Comparison of ENCODE assay signal across 13 mouse cellular contexts in the genomic region with DNA sequence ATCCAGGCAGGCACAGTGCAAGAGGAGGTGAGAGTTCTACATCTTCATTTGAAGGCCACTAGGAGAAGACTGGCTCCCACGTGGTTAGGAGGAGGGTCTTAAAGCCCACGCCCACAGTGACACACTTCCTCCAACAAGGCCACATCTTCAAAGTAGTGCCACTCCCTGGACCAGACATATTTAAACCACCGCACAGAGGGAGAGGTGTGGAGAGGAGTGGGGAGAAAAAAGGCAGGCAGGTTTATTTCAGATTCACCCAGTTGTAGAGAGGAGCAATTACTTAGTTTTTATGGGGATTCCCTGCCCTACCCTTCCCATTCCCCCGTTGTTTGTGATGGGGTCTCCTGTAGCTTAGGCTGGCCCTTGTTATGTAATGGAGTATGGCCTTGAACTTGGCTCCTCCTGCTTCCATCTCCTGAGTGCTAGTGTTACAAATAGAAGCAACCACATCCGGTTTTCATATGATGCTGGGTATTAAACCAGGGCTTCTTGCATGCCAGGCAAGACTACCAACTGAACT. TPM values are rescaled to one million over a fixed set of nuclear protein-coding genes. Genes with fewer than 3 reads are reported as not detected.
DNase-seq lines count a peak whose midpoint lies in the region; ATAC-seq and TF ChIP-seq lines count a peak whose summit lies in the region.
"Had no signal": no experiment of that assay in that cellular context is flagged by ENCODE, and none has a peak within 500 bp of the region (broad histone marks: within the 10 kb centered on the region; RNA-seq: fewer than 3 reads in every experiment).

No protein-coding gene starts in this region.

- intact Hi-C loops in heart, adult 2 months (cut with DNase I), result no loop called here

- 76% methylated on average over 5 of the region's 5 CpGs for WGBS in heart, embryonic 16.5 days
- 75% methylated on average over 5 of the region's 5 CpGs for WGBS in heart, adult 2 months

- no peaks in the 10 kb centered on the region for H3K27me3 ChIP-seq in heart, embryonic 16.5 days (ENCODE audit: control insufficient read depth, insufficient read depth, low read length)
- no peaks in the 10 kb centered on the region for H3K27me3 ChIP-seq in heart, adult 2 months (ENCODE audit: control insufficient read depth, insufficient read depth, low read length)

- no peak for DNase-seq in heart, adult 2 months
- peak; percentile 74 for DNase-seq in CD4-positive helper T cell, adult 2 months (ENCODE audit: low read depth, low spot score)
- peak; percentile 88 for DNase-seq in R1 (ENCODE audit: low read depth, low spot score)
- DNase-seq in adrenal gland, adult (ENCODE audit: inconsistent age in 2 of 2, low spot score in 1 of 2), result no peak
- no peak for DNase-seq in frontal cortex, postnatal 10 days (ENCODE audit: low spot score in 2 of 2)
- DNase-seq: adrenal gland, adult 2 months; forebrain, postnatal 0 days; kidney, postnatal 10 days; thymus, postnatal 14 days had no signal

- 0 out of 2 replicates have a peak, but pooled peaks cover under 1% of the 10 kb centered on the region for H3K36me3 ChIP-seq in heart, embryonic 16.5 days (ENCODE audit: control insufficient read depth, insufficient read depth)
- H3K36me3 ChIP-seq in heart, adult 2 months (ENCODE audit: control insufficient read depth, insufficient read depth, low read length), result peaks cover 4% of the 10 kb centered on the region; the same call in 1 of the 2 replicates

- H3K9ac ChIP-seq in heart, embryonic 16.5 days (ENCODE audit: low read length), result no peak overlapping the region
- no peak overlapping the region for H3K9ac ChIP-seq in heart, adult 2 months (ENCODE audit: low read depth, low read length)
- H3K9ac ChIP-seq: forebrain, postnatal 0 days had no signal

- H3K4me1 ChIP-seq in heart, embryonic 16.5 days (ENCODE audit: control insufficient read depth, insufficient read depth, low read length), result peaks cover 40% of the 10 kb centered on the region
- peaks cover 15% of the 10 kb centered on the region for H3K4me1 ChIP-seq in heart, adult 2 months (ENCODE audit: control insufficient read depth, insufficient read depth, low read length)

- no peak for TF ChIP-seq POLR2A in heart, adult 2 months (IDR thresholded peaks at IDR 0.05; ENCODE audit: insufficient read depth, low read depth, low read length)

- H3K9me3 ChIP-seq in heart, embryonic 16.5 days (replicated peaks; ENCODE audit: control insufficient read depth, low read length), result no peaks in the 10 kb centered on the region

- TF ChIP-seq CTCF in heart, adult 2 months (IDR thresholded peaks at IDR 0.05), result no peak

- H3K4me3 ChIP-seq in heart, embryonic 16.5 days (ENCODE audit: low read length), result no peak overlapping the region
- H3K4me3 ChIP-seq in heart, adult 2 months, result no peak overlapping the region

- H3K27ac ChIP-seq in heart, embryonic 16.5 days (ENCODE audit: low read length), result peak overlapping the region; percentile 90
- no peak overlapping the region for H3K27ac ChIP-seq in heart, adult 2 months

- no peak for ATAC-seq in heart, embryonic 16.5 days (replicated peaks; ENCODE audit: extremely low read depth, insufficient read depth, low FRiP score)
- 0 out of 2 replicates have a peak, but pooled peaks have one; percentile 7 for ATAC-seq in megakaryocyte progenitor cell, adult 5-6 weeks (replicated peaks; ENCODE audit: poor library complexity)
- ATAC-seq in megakaryocyte-erythroid progenitor cell, adult 5-6 weeks (replicated peaks; ENCODE audit: low FRiP score, low TSS enrichment, poor library complexity, severe bottlenecking), result no peak
- ATAC-seq: forebrain, postnatal 0 days had no signal

- no peaks in the 10 kb centered on the region for H3K79me2 ChIP-seq in heart, adult 2 months (replicated peaks; ENCODE audit: control insufficient read depth, insufficient read depth, low read length)

- H3K4me2 ChIP-seq in heart, embryonic 16.5 days (ENCODE audit: low read depth, low read length), result no peak overlapping the region

- no peak for TF ChIP-seq EP300 in heart, adult 2 months (IDR thresholded peaks at IDR 0.05; ENCODE audit: insufficient read depth, low read depth, low read length)

RNA-seq across cellular contexts. Expression of a gene that starts 3.1 kb away (rescaled TPM):
- 37.7 and 42.5 TPM in 2 replicates for polyA plus RNA-seq in heart, embryonic 16.5 days (2015; fragmentation: Nextera tagmentation; extraction: Ambion mirVana)
- 10 to 100 TPM in 1 of 2 experiments, 1 to 10 TPM in 1; 9.6 to 11.0 TPM for total RNA-seq in heart, adult 2 months (2021)
- 18.5 and 20.3 TPM in 2 replicates for polyA plus RNA-seq in heart, adult 2 months (2012; rRNA removed)
- 29.9 and 32.3 TPM in 2 replicates for total RNA-seq in megakaryocyte progenitor cell, adult 5-6 weeks (2015)
- 39.1 and 40.7 TPM in 2 replicates for total RNA-seq in megakaryocyte progenitor cell, adult 5-6 weeks (2017)
- total RNA-seq in megakaryocyte-erythroid progenitor cell, adult 5-6 weeks (2014; fragmentation: Nextera tagmentation), result 2.6 and 19.8 TPM in 2 replicates
- total RNA-seq in megakaryocyte-erythroid progenitor cell, adult 5-6 weeks (2017), result 1.9 and 14.4 TPM in 2 replicates

RNA-seq across cellular contexts. Expression of a gene that starts 17.1 kb away (rescaled TPM):
- 55.0 and 59.3 TPM in 2 replicates for polyA plus RNA-seq in heart, embryonic 16.5 days (2015; fragmentation: Nextera tagmentation; extraction: Ambion mirVana)
- 10 to 100 TPM; 31.8 to 36.2 TPM for total RNA-seq in heart, adult 2 months (2021)
- 60.2 and 60.8 TPM in 2 replicates for polyA plus RNA-seq in heart, adult 2 months (2012; rRNA removed)
- 12.8 and 13.7 TPM in 2 replicates for total RNA-seq in megakaryocyte progenitor cell, adult 5-6 weeks (2015)
- total RNA-seq in megakaryocyte progenitor cell, adult 5-6 weeks (2017), result 8.1 and 20.0 TPM in 2 replicates
- total RNA-seq in megakaryocyte-erythroid progenitor cell, adult 5-6 weeks (2014; fragmentation: Nextera tagmentation), result 1.6 and 2.1 TPM in 2 replicates
- 3.1 and 3.2 TPM in 2 replicates for total RNA-seq in megakaryocyte-erythroid progenitor cell, adult 5-6 weeks (2017)

RNA-seq across cellular contexts. Expression of a gene that starts 17.2 kb away (rescaled TPM):
- 1.3 and 1.4 TPM in 2 replicates for polyA plus RNA-seq in heart, embryonic 16.5 days (2015; fragmentation: Nextera tagmentation; extraction: Ambion mirVana)
- total RNA-seq in heart, adult 2 months (2021), result 1 to 10 TPM in 1 of 2 experiments, under 1 TPM in 1; 0.84 to 1.7 TPM
- polyA plus RNA-seq in heart, adult 2 months (2012; rRNA removed), result 0.59 and 1.2 TPM in 2 replicates
- total RNA-seq in megakaryocyte progenitor cell, adult 5-6 weeks (2015), result 1.1 TPM in 1 of 2 replicates, not detected in the other
- total RNA-seq in megakaryocyte progenitor cell, adult 5-6 weeks (2017), result 1.5 TPM in 1 of 2 replicates, not detected in the other
- 0.84 TPM in 1 of 2 replicates, not detected in the other for total RNA-seq in megakaryocyte-erythroid progenitor cell, adult 5-6 weeks (2014; fragmentation: Nextera tagmentation)
- total RNA-seq in megakaryocyte-erythroid progenitor cell, adult 5-6 weeks (2017), result not detected in 2 replicates
- total RNA-seq: monocyte, adult 5-6 weeks had no signal

RNA-seq across cellular contexts. Expression of a gene that starts 22.8 kb away (rescaled TPM):
- polyA plus RNA-seq in heart, embryonic 16.5 days (2015; fragmentation: Nextera tagmentation; extraction: Ambion mirVana), result 12.9 and 14.4 TPM in 2 replicates
- 1 to 10 TPM; 6.9 to 7.9 TPM for total RNA-seq in heart, adult 2 months (2021)
- 6.0 and 8.7 TPM in 2 replicates for polyA plus RNA-seq in heart, adult 2 months (2012; rRNA removed)
- 10.4 and 12.6 TPM in 2 replicates for total RNA-seq in megakaryocyte progenitor cell, adult 5-6 weeks (2015)
- total RNA-seq in megakaryocyte progenitor cell, adult 5-6 weeks (2017), result 15.9 and 21.9 TPM in 2 replicates
- total RNA-seq in megakaryocyte-erythroid progenitor cell, adult 5-6 weeks (2014; fragmentation: Nextera tagmentation), result 8.9 and 9.9 TPM in 2 replicates
- total RNA-seq in megakaryocyte-erythroid progenitor cell, adult 5-6 weeks (2017), result 11.8 and 21.9 TPM in 2 replicates

RNA-seq across cellular contexts. Expression of a gene that starts 46.2 kb away (rescaled TPM):
- polyA plus RNA-seq in heart, embryonic 16.5 days (2015; fragmentation: Nextera tagmentation; extraction: Ambion mirVana), result 179 and 196 TPM in 2 replicates
- 100 to 1,000 TPM; 137 to 151 TPM for total RNA-seq in heart, adult 2 months (2021)
- polyA plus RNA-seq in heart, adult 2 months (2012; rRNA removed), result 131 and 193 TPM in 2 replicates
- 224 and 232 TPM in 2 replicates for total RNA-seq in megakaryocyte progenitor cell, adult 5-6 weeks (2015)
- 115 and 172 TPM in 2 replicates for total RNA-seq in megakaryocyte progenitor cell, adult 5-6 weeks (2017)
- 100 and 107 TPM in 2 replicates for total RNA-seq in megakaryocyte-erythroid progenitor cell, adult 5-6 weeks (2014; fragmentation: Nextera tagmentation)
- total RNA-seq in megakaryocyte-erythroid progenitor cell, adult 5-6 weeks (2017), result 96.6 and 142 TPM in 2 replicates

Comparison
In these comparisons a context has a peak if more than half of its experiments do, and no peak if none do; other contexts are left out.
1. DNase-seq: peak in CD4-positive helper T cell, adult 2 months (single experiment) and R1 (single experiment); none in heart, adult 2 months (0 of 2), adrenal gland, adult (0 of 2) and frontal cortex, postnatal 10 days (0 of 2).